In the genomic region with DNA sequence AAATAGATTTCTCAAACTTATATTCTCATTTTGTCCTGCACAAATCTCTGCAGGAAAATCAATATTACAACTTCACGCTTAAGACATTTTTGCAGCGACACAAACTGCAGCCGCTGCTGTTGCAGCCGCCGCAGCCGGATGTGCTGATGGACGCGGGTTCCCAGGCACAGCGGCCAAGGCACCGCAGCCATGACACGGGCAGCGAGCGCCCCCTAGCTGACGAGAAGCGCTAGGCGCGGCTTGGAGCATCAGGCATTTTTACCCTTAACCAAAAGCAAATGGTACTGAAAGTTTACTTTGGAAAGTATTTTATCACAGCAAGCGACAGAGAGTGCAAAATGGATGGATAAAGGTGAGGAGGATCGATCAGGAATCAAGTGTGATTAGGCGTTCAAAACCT, we compare ENCODE assay signal across 7 mouse cellular contexts. TPM values are rescaled to one million over a fixed set of nuclear protein-coding genes. Genes with fewer than 3 reads are reported as not detected.
A peak's percentile ranks its signal among the peaks of the same experiment; 100 is the strongest.
DNase-seq lines count a peak whose midpoint lies in the region; ATAC-seq lines count a peak whose summit lies in the region.

No protein-coding gene starts in this region.

- peak overlapping the region; percentile 83 for H3K4me2 ChIP-seq in midbrain, embryonic 15.5 days

- peaks cover 39% of the 10 kb centered on the region for H3K27me3 ChIP-seq in limb, embryonic 10.5 days (ENCODE audit: low read depth, poor library complexity, severe bottlenecking)
- H3K27me3 ChIP-seq in midbrain, embryonic 15.5 days (replicated peaks), result no peaks in the 10 kb centered on the region

- peaks cover 71% of the 10 kb centered on the region for H3K4me1 ChIP-seq in limb, embryonic 10.5 days
- H3K4me1 ChIP-seq in midbrain, embryonic 15.5 days, result peaks cover 44% of the 10 kb centered on the region

- peak; percentile 31 for DNase-seq in adrenal gland, adult 8-10 months
- DNase-seq in embryo, embryonic 10 days (ENCODE audit: low spot score), result peak; percentile 95
- peak; percentile 35 for DNase-seq in gastrocnemius, postnatal 25 days
- DNase-seq in kidney, adult 18-20 months, result peak; percentile 80
- DNase-seq in limb, embryonic 10.5 days (ENCODE audit: low spot score), result peak; percentile 95
- peak; percentile 31 to 67 for DNase-seq in spleen, postnatal 10 days (ENCODE audit: low spot score in 2 of 2)

- peak overlapping the region; percentile 14; the same call in 1 of the 2 replicates for H3K4me3 ChIP-seq in limb, embryonic 10.5 days
- H3K4me3 ChIP-seq in midbrain, embryonic 15.5 days, result peak overlapping the region; percentile 86

- no peak overlapping the region for H3K27ac ChIP-seq in limb, embryonic 10.5 days
- 0 out of 2 replicates have a peak overlapping the region, but pooled peaks have one; percentile 61 for H3K27ac ChIP-seq in midbrain, embryonic 15.5 days

- no peak; the same call in 1 of the 2 replicates for ATAC-seq in midbrain, embryonic 15.5 days (replicated peaks)

- H3K9me3 ChIP-seq in limb, embryonic 10.5 days (replicated peaks), result no peaks in the 10 kb centered on the region
- no peaks in the 10 kb centered on the region for H3K9me3 ChIP-seq in midbrain, embryonic 15.5 days

- WGBS in limb, embryonic 10.5 days, result 3% methylated on average over 20 of the region's 20 CpGs
- WGBS in midbrain, embryonic 15.5 days, result 1% methylated on average over 20 of the region's 20 CpGs

- H3K9ac ChIP-seq in midbrain, embryonic 15.5 days, result no peak overlapping the region

- no peaks in the 10 kb centered on the region for H3K36me3 ChIP-seq in limb, embryonic 10.5 days
- no peaks in the 10 kb centered on the region for H3K36me3 ChIP-seq in midbrain, embryonic 15.5 days (replicated peaks)

RNA-seq across cellular contexts. Expression of a gene that starts 4.7 kb away (rescaled TPM):
- under 1 TPM; 0.17 to 0.80 (median 0.55) TPM for total RNA-seq in adrenal gland, adult 8-10 months (2022)
- total RNA-seq in gastrocnemius, postnatal 25 days (2021), result under 1 TPM in 1 of 2 experiments, not detected in 1; 0.27 TPM
- 5.4 and 7.8 TPM in 2 replicates for polyA plus RNA-seq in limb, embryonic 10.5 days (2016; fragmentation: Nextera tagmentation; extraction: Ambion mirVana)
- polyA plus RNA-seq in midbrain, embryonic 15.5 days (2015; fragmentation: Nextera tagmentation; extraction: Ambion mirVana), result 33.7 and 37.6 TPM in 2 replicates

Comparison
In these comparisons a context has a peak if more than half of its experiments do, and no peak if none do; other contexts are left out.
1. DNase-seq: peak in every context shown above with its lines; median percentile 95 in embryo, embryonic 10 days; 95 in limb, embryonic 10.5 days; 80 in kidney, adult 18-20 months; 49 in spleen, postnatal 10 days; 35 in gastrocnemius, postnatal 25 days; 31 in adrenal gland, adult 8-10 months.